Mouse (Mus musculus) cerebellum, postnatal 36 days (tissue): ENCODE results near the gene Creb5.

Source experiments
- DNase-seq, 2 experiments: peaks; one replicate each; pipeline ENCODE4 v3.0.0; 2021 to 2022; ENCODE audit warnings: mixed read lengths in 2 of 2

Creb5 gene

GRCm38 (mm10) chr6:53652691-53653090 is 365.6 kb downstream of the Creb5 start:
- no peak for DNase-seq

GRCm38 (mm10) chr6:53653706-53654360 is 366.8 kb downstream of the Creb5 start:
- DNase-seq = no peak

- no peak for DNase-seq
Measured at GRCm38 (mm10) chr6:53654361-53654824, 367.3 kb downstream of the Creb5 start.

GRCm38 (mm10) chr6:53656466-53656865 is 369.4 kb downstream of the Creb5 start:
- DNase-seq = no peak

- DNase-seq = no peak
Measured at GRCm38 (mm10) chr6:53657483-53657882, 370.4 kb downstream of the Creb5 start.

GRCm38 (mm10) chr6:53662858-53663833 is 376.1 kb downstream of the Creb5 start:
- no peak for DNase-seq

GRCm38 (mm10) chr6:53664759-53665158 is 377.7 kb downstream of the Creb5 start:
- no peak for DNase-seq

- DNase-seq = no peak
Measured at GRCm38 (mm10) chr6:53666503-53666902, 379.4 kb downstream of the Creb5 start.

GRCm38 (mm10) chr6:53678307-53678706 is 391.2 kb downstream of the Creb5 start:
- DNase-seq = no peak

- no peak for DNase-seq
Measured at GRCm38 (mm10) chr6:53680046-53680445, 393.0 kb downstream of the Creb5 start.

- DNase-seq = no peak
Measured at GRCm38 (mm10) chr6:53684416-53684815, 397.3 kb downstream of the Creb5 start.

- DNase-seq = no peak
Measured at GRCm38 (mm10) chr6:53685323-53685722, 398.3 kb downstream of the Creb5 start.

- no peak for DNase-seq
Measured at GRCm38 (mm10) chr6:53688762-53689477, 401.9 kb downstream of the Creb5 start.

- DNase-seq = no peak
Measured at GRCm38 (mm10) chr6:53691006-53691405, 403.9 kb downstream of the Creb5 start.

- peak; percentile 70 to 75 for DNase-seq
Measured at GRCm38 (mm10) chr6:53695216-53695615, 408.1 kb downstream of the Creb5 start.

GRCm38 (mm10) chr6:53696471-53696870 is 409.4 kb downstream of the Creb5 start:
- DNase-seq = no peak

- peak; percentile 48 to 51 for DNase-seq
Measured at GRCm38 (mm10) chr6:53696921-53697320, 409.9 kb downstream of the Creb5 start.

GRCm38 (mm10) chr6:53698128-53698749 is 411.2 kb downstream of the Creb5 start:
- DNase-seq = no peak

GRCm38 (mm10) chr6:53704440-53704839 is 417.4 kb downstream of the Creb5 start:
- DNase-seq = no peak

GRCm38 (mm10) chr6:53706604-53707330 is 419.7 kb downstream of the Creb5 start:
- DNase-seq = no peak

- DNase-seq = no peak
Measured at GRCm38 (mm10) chr6:53707795-53708194, 420.7 kb downstream of the Creb5 start.
